Mouse (Mus musculus): Measurements from ENCODE around the gene Gm6465. TPM values are rescaled to one million over a fixed set of nuclear protein-coding genes. Genes with fewer than 3 reads are reported as not detected.

The Gm6465 gene
- not detected for polyA plus RNA-seq (2017; shearing (Covaris generic))

DNA sequence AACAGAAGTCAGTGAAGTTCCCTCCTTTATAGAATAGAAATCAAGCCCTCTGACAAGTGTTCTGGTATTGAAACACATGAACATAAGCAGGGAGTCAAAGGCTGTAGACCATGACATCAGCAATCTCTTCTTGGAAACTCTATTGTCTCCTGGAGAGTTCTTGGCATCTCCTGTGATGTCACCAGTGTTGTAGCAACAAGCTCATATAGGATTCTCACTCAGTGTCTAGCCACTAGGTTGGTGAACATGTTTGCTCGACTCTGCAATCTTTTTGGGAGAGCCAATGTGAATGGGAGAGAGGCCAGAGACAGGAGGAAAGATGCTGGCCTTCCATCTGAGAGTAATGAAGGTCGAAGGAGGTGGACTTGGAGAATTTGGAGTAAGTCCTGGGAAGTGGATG is at the start of gene Gm6465:
Gm6465 (plus strand) TSS at position 301 of the 400 bp plus-strand sequence.

Other genes starting within 250 kb of the Gm6465 start
- 1.3 TPM for gene Gm8922, start 163.6 kb upstream of the Gm6465 start, polyA plus RNA-seq (2017; shearing (Covaris generic))
- gene Gm8926, start 75.0 kb upstream of the Gm6465 start, polyA plus RNA-seq (2017; shearing (Covaris generic)), result 2.3 TPM
- gene 4933402N22Rik, start 72.5 kb downstream of the Gm6465 start, polyA plus RNA-seq (2017; shearing (Covaris generic)), result not detected